Mouse (Mus musculus) spleen, adult 12 weeks (tissue): Measurements from ENCODE around the gene Epha6.

Experiments
- DNase-seq: peaks from one replicate; pipeline ENCODE4 v3.0.0; 2022; ENCODE audit warnings: low spot score

Epha6 gene

DNA sequence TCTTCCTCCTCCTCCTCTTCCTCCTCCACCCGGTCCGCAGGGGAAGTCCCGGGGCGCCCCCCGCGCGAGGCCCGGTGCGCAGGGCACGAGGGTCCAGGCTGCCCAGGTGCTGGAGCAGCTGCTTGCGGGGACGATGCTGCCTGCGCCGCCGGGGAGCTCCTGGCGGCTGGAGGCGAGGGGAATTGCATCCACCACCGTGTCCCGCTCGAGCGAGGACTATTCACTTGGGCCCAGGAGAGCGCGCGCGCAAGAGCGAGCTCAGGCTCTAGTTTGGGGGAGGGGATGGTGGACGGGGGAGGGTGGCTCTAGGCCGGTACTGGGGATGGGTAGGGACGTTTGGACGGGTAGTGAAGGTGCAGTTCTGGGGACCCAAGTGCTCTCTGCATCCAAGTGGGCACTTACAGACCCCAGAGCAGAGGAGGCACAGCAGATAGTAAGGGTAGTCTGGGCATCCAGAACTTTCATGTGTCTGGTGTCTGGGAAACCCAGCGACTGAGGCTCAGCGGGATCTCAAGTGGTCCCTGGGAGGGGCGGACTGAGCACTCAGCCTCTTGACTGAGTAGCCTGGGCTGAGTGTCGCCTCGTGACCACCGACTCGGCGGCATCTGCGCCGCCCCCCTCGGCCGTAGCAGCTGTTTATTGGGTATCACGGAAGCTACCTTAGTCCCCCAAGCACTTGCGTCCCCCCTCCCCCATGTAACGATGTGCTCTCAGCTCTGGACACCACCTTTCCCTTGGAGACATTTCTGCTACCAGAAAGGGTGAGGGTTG is at the start of gene Epha6:
Gene Epha6 (minus strand): TSS at position 471 of the 771 bp plus-strand sequence.
- no peak for DNase-seq

DNA sequence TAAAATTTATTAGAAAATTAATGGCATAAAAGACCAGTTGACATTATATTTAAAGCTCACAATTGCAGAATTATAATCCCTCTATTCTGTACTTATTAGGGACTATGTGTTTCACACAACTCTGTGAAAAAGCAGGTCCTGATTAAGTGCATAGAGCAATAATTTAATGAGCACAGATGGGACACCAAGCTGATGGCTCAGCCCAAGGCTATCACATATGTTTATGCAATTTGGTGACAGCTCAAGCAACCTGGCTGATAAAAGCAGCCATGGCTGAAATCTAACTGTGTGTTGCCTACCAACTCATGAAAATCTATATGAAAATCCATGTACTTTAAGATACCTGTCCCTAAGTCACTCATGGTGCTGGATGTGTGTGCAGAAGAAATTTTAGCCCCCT is 46.4 kb upstream of the Epha6 start:
- DNase-seq: no peak

DNA sequence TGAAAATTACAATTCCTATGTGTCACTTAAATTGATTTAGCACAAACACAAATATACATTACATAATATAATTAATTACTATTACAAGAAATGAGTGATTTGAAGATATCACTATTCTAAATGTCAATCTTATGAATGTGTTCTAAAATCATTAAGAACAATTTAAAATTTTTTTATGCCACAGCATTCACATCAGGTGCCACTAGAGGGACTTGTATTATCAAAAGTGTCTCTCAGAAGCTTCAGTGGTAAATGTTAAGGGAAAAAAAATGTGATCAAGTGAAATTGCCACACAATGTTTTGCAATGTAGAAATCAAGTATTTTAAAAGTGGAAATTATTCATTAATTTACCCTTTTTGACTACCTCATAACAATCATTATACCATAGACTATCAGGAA is 22.8 kb upstream of the Epha6 start:
- DNase-seq: no peak

DNA sequence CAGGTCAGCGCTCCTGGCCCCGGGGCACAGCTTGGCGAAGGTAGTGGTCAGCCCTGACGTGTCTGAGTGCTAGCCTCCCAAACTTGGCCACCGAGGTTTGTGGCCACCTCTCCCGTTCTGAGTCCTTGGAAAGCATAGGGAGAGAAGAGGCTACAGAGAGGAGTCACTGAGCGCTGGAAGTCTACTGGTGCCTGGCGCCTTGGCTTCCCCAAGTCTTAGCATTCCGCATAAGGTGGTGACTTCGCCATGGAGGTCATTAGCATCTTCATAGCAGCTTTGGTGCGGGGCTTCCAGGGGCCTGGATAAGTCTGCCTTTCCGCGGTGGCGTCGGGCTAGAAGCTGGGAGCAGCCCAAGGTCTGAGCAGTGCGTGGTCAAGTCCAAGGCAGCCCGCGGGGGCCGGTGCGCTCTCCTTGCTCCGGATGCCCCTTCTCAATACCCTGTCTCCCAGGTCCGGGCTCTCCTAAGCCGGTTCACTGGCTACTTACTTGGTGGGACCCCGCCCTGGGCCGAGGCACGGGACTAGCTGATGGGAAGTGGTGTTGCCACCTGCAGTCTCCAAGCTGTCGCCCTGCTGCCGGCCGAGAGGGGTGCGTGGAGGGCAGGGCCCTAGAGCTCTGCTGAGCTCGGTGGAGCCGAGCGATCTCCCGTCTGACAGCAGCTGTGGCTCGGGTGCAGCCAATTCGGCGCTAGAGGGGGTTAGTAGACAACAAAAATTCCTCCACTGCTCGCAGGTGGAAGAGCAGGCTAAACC is 677 bp upstream of the Epha6 start:
- DNase-seq: no peak

- DNase-seq: no peak
Measured at GRCm38 (mm10) chr16:60604613-60605012, 718 bp downstream of the Epha6 start.

GRCm38 (mm10) chr16:60585322-60585721 is 20.0 kb downstream of the Epha6 start:
- no peak for DNase-seq

GRCm38 (mm10) chr16:60584695-60585094 is 20.6 kb downstream of the Epha6 start:
- DNase-seq: no peak

DNA sequence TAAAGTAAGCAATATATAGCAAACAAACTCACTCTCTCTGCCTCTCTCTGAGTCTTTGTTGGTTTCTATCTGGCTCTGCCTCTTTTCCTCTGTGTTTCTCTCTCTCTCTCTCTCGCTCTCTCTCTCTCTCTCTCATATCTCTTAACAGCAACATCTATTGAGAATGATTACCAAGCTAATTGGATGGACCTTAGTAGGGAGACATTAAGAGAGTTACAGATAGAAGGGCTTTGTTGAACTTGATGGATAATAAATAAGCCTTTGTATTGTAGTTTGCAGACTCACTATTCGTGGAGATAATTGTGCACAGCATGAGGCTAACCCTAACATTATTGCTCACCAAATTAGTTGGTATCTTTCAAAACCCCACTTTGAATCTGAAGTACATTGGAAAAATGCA is 34.8 kb downstream of the Epha6 start:
- DNase-seq: no peak

DNA sequence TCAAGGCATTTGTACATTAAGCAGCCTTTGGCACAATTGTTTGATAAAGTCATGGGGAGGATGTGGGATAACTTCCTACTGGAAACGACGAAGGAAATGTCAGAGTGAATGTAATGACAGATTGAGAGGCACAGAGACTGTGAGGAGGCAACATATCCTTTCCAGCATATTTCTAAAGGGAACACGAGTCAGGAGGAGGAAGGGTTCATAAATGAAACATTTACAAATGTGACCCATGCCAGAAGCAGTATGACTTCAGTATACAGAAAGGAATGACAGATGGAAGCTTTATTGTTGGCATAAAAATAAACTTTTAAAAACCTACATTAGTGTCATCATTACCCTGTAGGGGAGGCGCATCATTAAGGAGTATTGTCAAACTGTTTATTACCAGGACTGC is 60.9 kb downstream of the Epha6 start:
- DNase-seq: no peak

DNA sequence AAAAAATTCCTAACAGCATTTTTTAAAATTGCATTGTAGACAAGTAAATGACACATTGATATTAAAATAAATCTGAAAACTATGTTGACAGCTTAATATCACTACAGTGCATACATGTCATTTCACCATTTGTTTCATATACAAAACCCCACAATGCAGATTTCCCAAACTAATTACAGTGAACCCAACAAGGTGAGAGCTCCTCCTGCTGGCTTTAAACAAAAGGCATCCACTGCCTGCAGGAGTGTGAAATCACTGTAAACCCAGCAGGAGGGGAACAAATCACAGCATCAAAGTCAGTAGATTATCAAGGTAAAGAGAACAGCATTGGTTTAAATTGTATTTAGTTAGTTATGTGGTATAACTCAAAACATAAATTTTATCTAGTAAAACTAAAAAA is 67.1 kb downstream of the Epha6 start:
- DNase-seq: no peak

DNA sequence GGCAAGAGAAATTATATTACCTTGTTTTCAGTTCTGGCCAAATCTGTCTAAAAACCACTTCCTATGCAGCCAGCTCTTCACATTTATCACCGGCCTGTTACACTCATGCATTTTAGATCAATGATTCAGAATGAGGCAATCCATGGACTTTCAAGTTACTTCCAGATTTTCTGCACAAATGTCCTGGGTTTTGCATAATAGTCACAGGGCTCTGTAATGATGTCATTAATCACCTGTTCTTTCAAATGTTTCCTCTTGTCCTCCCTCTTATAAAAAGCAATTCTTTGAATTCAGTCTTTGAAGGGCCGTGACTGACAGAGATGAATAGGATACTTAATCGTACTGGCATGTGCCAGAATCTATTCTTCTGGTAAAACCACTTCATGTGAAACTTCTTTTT is 95.6 kb downstream of the Epha6 start:
- no peak for DNase-seq

GRCm38 (mm10) chr16:60499567-60499966 is 105.8 kb downstream of the Epha6 start:
- no peak for DNase-seq

DNA sequence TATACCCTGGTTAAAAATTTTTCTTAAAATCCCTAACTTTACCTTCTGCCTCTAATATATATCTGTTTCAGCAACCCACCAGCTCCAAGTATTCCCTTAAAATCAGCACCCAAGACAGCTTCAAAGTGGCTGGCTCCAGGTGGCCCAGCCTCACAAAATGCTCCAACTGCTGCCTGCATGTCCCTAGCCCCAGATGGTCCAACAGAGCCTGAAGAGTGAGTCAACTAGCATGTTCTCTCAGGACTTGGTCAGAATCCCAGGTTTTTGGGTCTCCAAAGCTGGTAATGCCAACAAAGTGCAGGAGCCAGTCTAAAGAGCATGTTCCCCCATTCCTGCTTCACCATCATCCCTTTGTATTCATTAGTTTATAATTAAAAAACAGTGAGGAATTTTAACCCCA is 129.6 kb downstream of the Epha6 start:
- no peak for DNase-seq

DNA sequence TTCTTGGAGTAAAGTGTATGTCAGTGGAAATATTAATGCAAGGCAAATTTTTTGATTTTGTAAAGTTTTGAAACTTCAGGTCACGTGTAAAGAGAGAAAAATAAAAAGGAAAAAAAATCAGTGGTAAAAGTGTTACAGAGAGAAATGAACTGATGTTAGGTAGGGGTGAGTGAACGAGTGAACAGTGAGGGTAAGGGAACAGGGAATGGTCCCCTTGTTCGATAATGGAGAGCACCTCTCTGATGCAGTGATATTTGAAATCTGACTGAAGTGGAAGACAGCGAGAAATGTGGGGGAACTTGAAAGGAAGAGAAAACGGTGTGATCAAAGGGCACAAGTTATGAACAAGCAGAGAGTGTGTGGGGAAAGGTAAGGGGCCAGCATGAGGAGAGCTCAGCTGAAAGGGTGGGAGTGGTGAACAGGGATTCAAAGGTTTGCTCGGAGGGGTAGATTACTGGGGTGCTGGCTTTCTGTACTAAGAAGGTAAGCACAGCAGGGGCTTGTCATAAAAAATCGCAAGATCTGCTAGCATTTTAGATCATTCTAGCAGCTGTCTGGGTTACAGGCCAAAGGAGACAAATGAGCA is 137.0 kb downstream of the Epha6 start:
- DNase-seq: no peak

DNA sequence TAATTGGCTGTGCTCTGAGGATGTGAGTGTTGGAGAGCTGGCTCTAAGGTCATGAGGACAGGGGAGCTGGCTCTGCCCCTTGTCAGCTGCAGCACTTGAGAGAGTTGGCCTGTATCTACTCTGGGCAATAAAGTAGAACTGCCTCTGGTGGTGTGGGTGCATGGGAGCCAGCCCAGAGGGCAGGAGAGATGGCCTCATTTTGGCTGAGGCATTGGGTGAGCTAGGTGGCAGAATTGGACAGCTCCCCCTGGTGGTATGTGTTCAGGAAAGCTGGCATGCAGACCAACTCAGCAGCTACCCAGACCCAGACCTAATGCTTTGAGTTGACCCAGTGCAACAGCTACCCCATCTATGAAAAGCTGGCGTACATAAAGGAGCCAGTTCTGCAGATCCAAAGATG is 170.0 kb downstream of the Epha6 start:
- no peak for DNase-seq

GRCm38 (mm10) chr16:60434241-60434640 is 171.1 kb downstream of the Epha6 start:
- no peak for DNase-seq

- DNase-seq: no peak
Measured at GRCm38 (mm10) chr16:60395306-60395705, 210.0 kb downstream of the Epha6 start.

GRCm38 (mm10) chr16:60392961-60393360 is 212.4 kb downstream of the Epha6 start:
- DNase-seq: no peak

DNA sequence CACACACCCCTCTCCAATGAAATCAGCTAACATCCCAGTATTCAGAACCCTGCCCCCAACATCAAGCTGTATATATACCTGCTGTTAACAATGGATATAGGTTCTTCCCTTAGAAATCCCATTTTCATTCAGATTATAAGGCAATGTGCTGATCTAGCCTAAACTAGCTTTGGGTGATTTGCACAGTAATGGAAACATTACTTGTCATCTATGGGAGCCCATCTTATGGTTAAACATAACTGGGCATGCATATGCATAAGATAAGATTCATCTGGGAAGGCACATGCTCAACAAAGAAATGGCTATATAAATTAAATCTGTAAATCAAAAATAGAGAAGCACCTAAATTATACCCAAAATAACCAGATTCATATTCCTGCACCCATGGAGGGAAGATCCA is 230.2 kb downstream of the Epha6 start:
- DNase-seq: no peak

DNA sequence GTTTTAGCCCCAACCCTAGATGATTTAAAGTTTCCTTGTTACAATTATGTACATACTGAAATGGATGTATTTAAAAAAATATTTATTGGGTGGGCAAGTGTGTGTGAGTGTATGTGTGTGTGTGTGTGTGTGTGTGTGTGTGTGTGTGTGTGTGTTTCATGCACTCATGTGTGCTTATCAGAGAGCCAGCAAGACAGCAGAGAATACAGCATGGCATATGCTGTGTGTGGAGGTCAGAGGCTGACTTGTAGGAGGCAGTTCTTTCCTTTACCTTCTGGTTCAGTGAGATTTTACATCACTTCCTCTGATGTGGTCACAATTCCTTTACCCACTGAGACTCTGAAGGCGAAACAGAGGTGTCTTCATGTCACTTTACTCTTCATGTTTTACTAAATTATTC is 321.4 kb downstream of the Epha6 start:
- DNase-seq: no peak

GRCm38 (mm10) chr16:60274109-60274508 is 331.2 kb downstream of the Epha6 start:
- DNase-seq: no peak

DNA sequence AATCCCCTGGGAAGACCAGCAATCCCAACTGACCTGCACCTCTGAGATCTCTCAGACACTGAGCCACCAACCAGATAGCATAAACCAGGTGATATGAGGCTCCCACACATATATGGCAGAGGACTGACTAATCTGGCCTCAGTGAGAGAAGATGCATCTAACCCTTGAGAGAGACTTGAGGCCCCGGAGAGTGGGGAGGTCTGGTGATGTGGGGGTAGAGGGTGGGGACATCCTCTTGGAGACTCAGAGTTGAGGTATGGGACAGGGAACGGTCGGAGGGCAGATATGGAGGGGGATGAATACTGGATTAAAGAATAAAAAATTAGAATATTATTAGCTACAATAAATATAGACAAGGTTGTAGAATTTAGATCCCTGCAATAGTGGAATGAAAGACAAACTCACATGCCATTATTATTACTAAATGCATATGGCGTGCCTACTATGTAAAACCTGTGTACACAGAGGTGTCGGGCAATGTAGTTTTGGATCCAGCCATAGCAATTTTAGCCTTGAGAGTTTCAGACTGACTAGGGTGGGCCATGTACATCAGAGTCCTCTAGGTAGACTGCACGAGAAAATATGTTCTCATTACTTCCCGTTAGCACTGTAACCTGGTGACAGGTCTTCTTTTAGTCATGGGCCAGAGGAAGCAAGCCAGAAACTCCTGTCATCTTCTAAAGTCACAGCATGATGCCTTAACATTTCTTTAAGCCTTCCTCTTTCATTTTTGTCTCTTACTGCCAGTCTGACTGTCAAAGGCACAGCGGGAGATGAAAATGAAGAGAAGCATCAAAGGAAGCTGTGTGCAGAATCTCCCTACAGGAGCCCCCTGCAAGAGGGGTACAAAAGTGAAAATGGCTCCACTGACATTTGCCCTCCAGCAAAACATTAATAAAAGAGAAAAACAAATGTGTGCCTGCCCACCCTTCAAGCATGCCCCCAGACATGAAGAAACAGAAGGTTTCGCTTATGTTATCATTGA is 338.7 kb downstream of the Epha6 start:
- DNase-seq: no peak
